Mouse (Mus musculus): ENCODE measurements around the gene Sipa1l2. TPM values are rescaled to one million over a fixed set of nuclear protein-coding genes. Genes with fewer than 3 reads are reported as not detected.
"Not testable (repeated sequence)": the region's sequence is repeated elsewhere in the genome, so short reads cannot be mapped to it uniquely, and the experiment has no call there.

Sipa1l2 gene
- polyA plus RNA-seq, 1 experiment from 2014 or later = 20.4 TPM

GRCm38 (mm10) chr8:125413001-125413909 lies 156.4 kb downstream of the Sipa1l2 start:
- CTCF ChIA-PET = interaction anchor here (1.7 kb wide), 1 partner anchor 29 kb away, joined by 3 read pairs; no protein-coding TSS in a partner anchor
- in situ Hi-C loops (cut with MboI; ENCODE audit: low pct_unique_long_range_greater_than_20kb) = no loop called here
- no peaks in the 10 kb centered on the region for H3K27me3 ChIP-seq
- ATAC-seq (no peak), DNase-seq (ENCODE audit: low read depth, low spot score) (no peak)
- POLR2A ChIA-PET = no interaction called here
- TF ChIP-seq CTCF (IDR thresholded peaks at IDR 0.05) = no peak

GRCm38 (mm10) chr8:125410646-125411045 lies 159.0 kb downstream of the Sipa1l2 start:
- in situ Hi-C loops (cut with MboI; ENCODE audit: low pct_unique_long_range_greater_than_20kb) = no loop called here
- ChIA-PET POLR2A (interaction anchor here (2.1 kb wide), 1 partner anchor 11 kb away, joined by 6 read pairs; no protein-coding TSS in a partner anchor), CTCF (no interaction called here)
- no peak for TF ChIP-seq CTCF (IDR thresholded peaks at IDR 0.05)
- ATAC-seq (no peak), DNase-seq (ENCODE audit: low read depth, low spot score) (no peak)
- H3K27me3 ChIP-seq = no peaks in the 10 kb centered on the region

GRCm38 (mm10) chr8:125407672-125408071 lies 161.9 kb downstream of the Sipa1l2 start:
- ChIA-PET POLR2A (no interaction called here), CTCF (no interaction called here)
- no peak for TF ChIP-seq CTCF (IDR thresholded peaks at IDR 0.05)
- DNase-seq (ENCODE audit: low read depth, low spot score) = no peak
- in situ Hi-C loops (cut with MboI; ENCODE audit: low pct_unique_long_range_greater_than_20kb) = no loop called here
- no peaks in the 10 kb centered on the region for H3K27me3 ChIP-seq
- no peak for ATAC-seq

- no peak for TF ChIP-seq CTCF (IDR thresholded peaks at IDR 0.05)
- DNase-seq (ENCODE audit: low read depth, low spot score) (no peak), ATAC-seq (no peak)
- ChIA-PET CTCF (no interaction called here), POLR2A (no interaction called here)
- in situ Hi-C loops (cut with MboI; ENCODE audit: low pct_unique_long_range_greater_than_20kb) = no loop called here
- H3K27me3 ChIP-seq = no peaks in the 10 kb centered on the region
Observed at GRCm38 (mm10) chr8:125406453-125406852, 163.2 kb downstream of the Sipa1l2 start.

- ChIA-PET CTCF (interaction anchor here (1.3 kb wide), 1 partner anchor 15 kb away, joined by 3 read pairs; no protein-coding TSS in a partner anchor), POLR2A (no interaction called here)
- in situ Hi-C loops (cut with MboI; ENCODE audit: low pct_unique_long_range_greater_than_20kb) = no loop called here
- DNase-seq (ENCODE audit: low read depth, low spot score) = no peak
- no peaks in the 10 kb centered on the region for H3K27me3 ChIP-seq
- ATAC-seq = no peak
- no peak for TF ChIP-seq CTCF (IDR thresholded peaks at IDR 0.05)
Observed at GRCm38 (mm10) chr8:125401350-125401749, 168.3 kb downstream of the Sipa1l2 start.

GRCm38 (mm10) chr8:125397981-125398380 lies 171.6 kb downstream of the Sipa1l2 start:
- no peak for TF ChIP-seq CTCF (IDR thresholded peaks at IDR 0.05)

DNA sequence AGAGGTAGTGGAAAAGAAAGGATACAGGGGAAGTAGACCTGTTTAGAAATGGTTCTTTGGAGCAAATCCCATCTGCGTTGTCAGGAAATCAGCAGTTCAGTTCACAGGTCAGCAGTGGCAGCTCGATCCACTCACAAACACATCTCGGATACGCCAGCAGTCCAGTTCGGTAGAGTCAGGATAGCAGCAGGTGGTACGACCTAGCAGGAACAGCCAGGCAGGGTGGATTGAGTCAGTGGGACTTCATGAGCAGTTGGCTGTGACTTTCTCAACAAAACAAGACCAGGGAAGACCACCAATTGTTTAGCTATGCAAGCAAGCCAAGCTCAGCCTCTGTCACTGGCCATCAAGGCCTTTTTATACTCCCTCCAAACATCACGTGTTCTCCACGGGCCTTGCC lies 173.9 kb downstream of the Sipa1l2 start:
- H3K27me3 ChIP-seq; CTCF ChIA-PET; POLR2A ChIA-PET; DNase-seq (ENCODE audit: low read depth, low spot score); ATAC-seq; in situ Hi-C loops (cut with MboI; ENCODE audit: low pct_unique_long_range_greater_than_20kb): not testable (repeated sequence)

More at GRCm38 (mm10) chr8:125397981-125398380, 171.6 kb downstream of the Sipa1l2 start:
- no peak for DNase-seq (ENCODE audit: low read depth, low spot score)
- ATAC-seq = no peak
- no peaks in the 10 kb centered on the region for H3K27me3 ChIP-seq
- CTCF ChIA-PET = no interaction called here
- in situ Hi-C loops (cut with MboI; ENCODE audit: low pct_unique_long_range_greater_than_20kb) = no loop called here
- POLR2A ChIA-PET = no interaction called here

DNA sequence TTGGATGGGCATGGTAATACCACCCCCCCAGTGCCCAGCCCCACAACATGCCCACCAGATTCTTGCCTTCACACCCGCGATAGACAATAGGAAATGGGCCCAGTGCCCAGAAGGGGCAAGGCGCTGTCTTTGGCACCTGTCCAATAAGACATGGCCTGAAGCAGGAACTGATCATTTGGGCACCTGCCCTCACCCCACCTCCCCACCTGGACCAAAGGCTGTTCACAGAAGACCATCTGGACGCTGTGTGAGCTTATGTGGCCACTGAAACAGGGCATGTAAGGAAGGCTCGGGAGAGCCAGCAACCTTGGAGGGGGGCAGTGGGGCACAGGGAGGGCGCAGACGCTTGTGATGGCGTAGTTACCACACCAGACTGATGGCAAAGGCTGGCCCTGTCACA lies 174.6 kb downstream of the Sipa1l2 start:
- ChIA-PET POLR2A (no interaction called here), CTCF (no interaction called here)

GRCm38 (mm10) chr8:125391685-125392084 lies 177.9 kb downstream of the Sipa1l2 start:
- no peak for DNase-seq (ENCODE audit: low read depth, low spot score)
- in situ Hi-C loops (cut with MboI; ENCODE audit: low pct_unique_long_range_greater_than_20kb) = no loop called here
- no peak for TF ChIP-seq CTCF (IDR thresholded peaks at IDR 0.05)
- POLR2A ChIA-PET = no interaction called here
- ATAC-seq = no peak
- CTCF ChIA-PET = interaction anchor here (1.0 to 1.3 kb wide), 2 partner anchors 8 to 24 kb away, joined by 3 to 4 read pairs; no protein-coding TSS in a partner anchor
- no peaks in the 10 kb centered on the region for H3K27me3 ChIP-seq

More for the DNA sequence above, 174.6 kb downstream of the Sipa1l2 start:
- no peaks in the 10 kb centered on the region for H3K27me3 ChIP-seq
- ATAC-seq (no peak), DNase-seq (ENCODE audit: low read depth, low spot score) (no peak)
- no peak for TF ChIP-seq CTCF (IDR thresholded peaks at IDR 0.05)
- in situ Hi-C loops (cut with MboI; ENCODE audit: low pct_unique_long_range_greater_than_20kb) = no loop called here

DNA sequence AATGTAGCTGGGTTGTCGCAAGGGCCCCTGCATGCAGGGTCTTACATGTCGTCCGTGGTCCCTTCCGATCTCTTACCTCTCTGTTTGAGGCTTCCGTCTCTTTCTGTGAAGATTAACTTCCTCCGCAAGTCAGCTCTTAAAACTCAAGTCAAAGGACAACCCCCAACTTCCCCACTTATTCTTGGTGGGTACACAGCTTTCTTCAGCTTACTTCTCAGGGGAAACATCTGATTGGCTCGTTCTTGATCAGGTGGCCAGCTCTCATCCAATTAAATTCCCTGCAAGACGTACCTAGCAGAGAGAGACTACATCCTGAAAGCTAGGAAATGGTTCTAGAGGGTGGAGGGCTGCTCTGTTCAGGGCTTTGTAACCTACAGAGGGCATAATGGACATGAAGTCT lies 178.3 kb downstream of the Sipa1l2 start:
- in situ Hi-C loops (cut with MboI; ENCODE audit: low pct_unique_long_range_greater_than_20kb) = no loop called here
- POLR2A ChIA-PET = no interaction called here
- ATAC-seq (no peak), DNase-seq (ENCODE audit: low read depth, low spot score) (no peak)
- no peaks in the 10 kb centered on the region for H3K27me3 ChIP-seq
- no peak for TF ChIP-seq CTCF (IDR thresholded peaks at IDR 0.05)
- CTCF ChIA-PET = interaction anchor here (1.0 to 1.3 kb wide), 2 partner anchors 9 to 25 kb away, joined by 3 to 4 read pairs; no protein-coding TSS in a partner anchor

DNA sequence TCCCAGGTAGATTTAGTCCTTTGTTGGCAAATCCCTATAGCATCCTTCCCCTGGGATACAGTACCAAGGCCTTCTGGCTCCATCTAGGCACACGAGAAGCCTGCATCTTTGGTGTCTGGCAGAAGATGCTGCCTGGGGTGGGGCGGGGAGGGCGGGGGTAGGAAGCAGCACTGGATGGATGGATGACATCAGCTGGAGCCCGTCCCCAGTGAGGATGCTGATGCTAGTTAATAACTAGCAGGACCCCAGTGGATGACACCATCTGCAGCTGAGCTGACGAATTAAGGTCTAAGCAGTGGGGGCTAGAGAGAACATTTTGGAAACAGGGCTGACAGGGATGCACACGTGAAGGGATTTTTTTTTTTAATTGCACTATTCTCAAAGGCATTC lies 179.1 kb downstream of the Sipa1l2 start:
- in situ Hi-C loops (cut with MboI; ENCODE audit: low pct_unique_long_range_greater_than_20kb) = no loop called here
- H3K27me3 ChIP-seq = no peaks in the 10 kb centered on the region
- TF ChIP-seq CTCF (IDR thresholded peaks at IDR 0.05) = no peak
- ChIA-PET CTCF (no interaction called here), POLR2A (no interaction called here)
- DNase-seq (ENCODE audit: low read depth, low spot score) = no peak
- no peak for ATAC-seq

Measured in Patski (cell line).